Mouse (Mus musculus) layer of hippocampus, adult 8-10 months (tissue): Measurements from ENCODE around the gene Fam172a. TPM values are rescaled to one million over a fixed set of nuclear protein-coding genes. Genes with fewer than 3 reads are reported as not detected.
"Not testable (repeated sequence)": the region's sequence is repeated elsewhere in the genome, so short reads cannot be mapped to it uniquely, and the experiment has no call there.

Source experiments
- DNase-seq, 2 experiments: peaks; one replicate each; pipeline ENCODE4 v3.0.0; 2022; ENCODE audit warnings: low spot score in 2 of 2
- total RNA-seq, 4 experiments: library from RNA; stranded (reverse); gene quantifications; 2 replicates each; pipeline ENCODE4 v1.2.4; 2022

Gene Fam172a
- total RNA-seq = 10 to 100 TPM; 39.1 to 42.2 (median 41.0) TPM

- DNase-seq = not testable (repeated sequence)
Observed at GRCm38 (mm10) chr13:77701733-77702132, at the start of gene Fam172a. Gene Fam172a (plus strand): TSS chr13:77702033.

GRCm38 (mm10) chr13:77688651-77689050 is 13.2 kb upstream of the Fam172a start:
- no peak for DNase-seq

GRCm38 (mm10) chr13:77708514-77709013 is 6.7 kb downstream of the Fam172a start:
- peak; percentile 86 to 92 for DNase-seq

GRCm38 (mm10) chr13:77717499-77717898 is 15.7 kb downstream of the Fam172a start:
- no peak for DNase-seq

- DNase-seq = no peak
Observed at GRCm38 (mm10) chr13:77742822-77743221, 41.0 kb downstream of the Fam172a start.

GRCm38 (mm10) chr13:77777606-77778005 is 75.8 kb downstream of the Fam172a start:
- no peak for DNase-seq

GRCm38 (mm10) chr13:77807341-77807740 is 105.5 kb downstream of the Fam172a start:
- DNase-seq = not testable (repeated sequence)

GRCm38 (mm10) chr13:77810449-77810848 is 108.6 kb downstream of the Fam172a start:
- no peak for DNase-seq

- DNase-seq = no peak
Observed at GRCm38 (mm10) chr13:77826138-77826537, 124.3 kb downstream of the Fam172a start.

- no peak for DNase-seq
Observed at GRCm38 (mm10) chr13:77843017-77843654, 141.3 kb downstream of the Fam172a start.

GRCm38 (mm10) chr13:77848868-77849267 is 147.0 kb downstream of the Fam172a start:
- no peak for DNase-seq

GRCm38 (mm10) chr13:77864804-77865203 is 163.0 kb downstream of the Fam172a start:
- no peak for DNase-seq

- no peak for DNase-seq
Observed at GRCm38 (mm10) chr13:77868314-77868713, 166.5 kb downstream of the Fam172a start.

- DNase-seq = no peak
Observed at GRCm38 (mm10) chr13:77878120-77878519, 176.3 kb downstream of the Fam172a start.

- DNase-seq = no peak
Observed at GRCm38 (mm10) chr13:77878545-77878944, 176.7 kb downstream of the Fam172a start.

- DNase-seq = no peak
Observed at GRCm38 (mm10) chr13:77897619-77898018, 195.8 kb downstream of the Fam172a start.

GRCm38 (mm10) chr13:77898066-77898796 is 196.4 kb downstream of the Fam172a start:
- DNase-seq = no peak

GRCm38 (mm10) chr13:77899725-77900124 is 197.9 kb downstream of the Fam172a start:
- DNase-seq = no peak

GRCm38 (mm10) chr13:77900843-77901242 is 199.0 kb downstream of the Fam172a start:
- no peak for DNase-seq

- no peak for DNase-seq
Observed at GRCm38 (mm10) chr13:77909184-77909583, 207.4 kb downstream of the Fam172a start.

GRCm38 (mm10) chr13:77922834-77923233 is 221.0 kb downstream of the Fam172a start:
- no peak for DNase-seq

- no peak for DNase-seq
Observed at GRCm38 (mm10) chr13:77957611-77958010, 255.8 kb downstream of the Fam172a start.
